Mouse (Mus musculus) neural tube, embryonic 15.5 days (tissue): Measurements from ENCODE around the gene Prokr1. TPM values are rescaled to one million over a fixed set of nuclear protein-coding genes. Genes with fewer than 3 reads are reported as not detected.

ENCODE experiments used
- ATAC-seq: fragments of 200-750 bp; cut with Nextera tagmentation; 2 replicates; pipeline ENCODE4 v1.8.0; 2017; ENCODE audit warnings: mild to moderate bottlenecking, moderate TSS enrichment, moderate library complexity; ENCODE audit not compliant: low FRiP score
- H3K27ac ChIP-seq: fragments of 300-500 bp; sonication (generic); replicated peaks from 2 replicates; pipeline ENCODE4 v1.5.1; 2015; ENCODE audit warnings: mild to moderate bottlenecking, inconsistent platforms
- H3K27me3 ChIP-seq: fragments of 300-500 bp; sonication (generic); replicated peaks from 2 replicates; pipeline ENCODE4 v1.6.1; 2015; ENCODE audit warnings: inconsistent platforms
- H3K36me3 ChIP-seq: fragments of 300-500 bp; sonication (generic); 2 replicates; pipeline ENCODE4 v1.6.1; 2015; ENCODE audit warnings: inconsistent platforms
- H3K4me1 ChIP-seq: fragments of 300-500 bp; sonication (generic); 2 replicates; pipeline ENCODE4 v1.6.1; 2015; ENCODE audit warnings: inconsistent platforms
- H3K4me2 ChIP-seq: fragments of 300-500 bp; sonication (generic); 2 replicates; pipeline ENCODE4 v1.6.1; 2015; ENCODE audit warnings: inconsistent platforms, mild to moderate bottlenecking, moderate library complexity
- H3K4me3 ChIP-seq: fragments of 300-500 bp; sonication (generic); replicated peaks from 2 replicates; pipeline ENCODE4 v1.5.1; 2015; ENCODE audit warnings: mild to moderate bottlenecking, inconsistent platforms
- H3K9ac ChIP-seq: fragments of 300-500 bp; sonication (generic); replicated peaks from 2 replicates; pipeline ENCODE4 v1.6.1; 2015; ENCODE audit warnings: mild to moderate bottlenecking, inconsistent platforms
- H3K9me3 ChIP-seq: fragments of 300-500 bp; sonication (generic); replicated peaks from 2 replicates; pipeline ENCODE4 v1.6.1; 2016; ENCODE audit warnings: inconsistent platforms
- WGBS: fragments of 180-500 bp; shearing (Covaris S2); methylation state at CpG from one replicate; pipeline ENCODE4 v1.1.7; 2015; ENCODE audit warnings: mixed read lengths; 5-methylcytosine and 5-hydroxymethylcytosine counted together
- polyA plus RNA-seq: library from polyadenylated mRNA; unstranded; fragments of >200 nt; fragmentation: Nextera tagmentation; extraction: Ambion mirVana; gene quantifications from 2 replicates; pipeline ENCODE4 v1.2.1, GENCODE M21; 2015

The Prokr1 gene
- polyA plus RNA-seq, 1 experiment from 2014 or later, result 3.9 TPM

GRCm38 (mm10) chr6:87536270-87536669 lies 54.3 kb downstream of the Prokr1 start:
- Histone ChIP-seq H3K9me3 (no peaks in the 10 kb centered on the region), H3K4me1 (no peaks in the 10 kb centered on the region), H3K27ac (no peak overlapping the region), H3K9ac (no peak overlapping the region), H3K36me3 (no peaks in the 10 kb centered on the region), H3K27me3 (no peaks in the 10 kb centered on the region), H3K4me3 (no peak overlapping the region), H3K4me2 (no peak overlapping the region)
- no peak for ATAC-seq
- WGBS, result 67% methylated on average over 8 of the region's 8 CpGs

DNA sequence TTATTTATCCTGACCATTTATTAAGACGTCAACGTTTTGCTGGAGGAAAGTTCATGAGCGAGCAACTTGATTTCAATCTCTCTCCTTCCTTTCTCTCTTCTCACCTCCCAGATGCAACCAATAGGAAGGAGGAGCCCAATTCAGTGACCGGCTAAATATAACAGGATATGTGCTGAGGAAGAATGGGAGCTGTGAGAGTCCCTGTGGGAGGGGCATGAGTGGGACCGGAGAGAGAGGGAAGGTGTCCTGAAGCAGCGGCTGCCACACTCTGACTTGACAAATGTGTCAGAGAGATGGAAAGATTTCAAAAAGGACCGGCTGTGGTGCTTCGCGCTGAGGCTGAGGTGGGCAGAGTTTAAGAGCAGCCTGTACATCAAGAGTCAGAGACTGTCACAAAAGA lies 54.9 kb downstream of the Prokr1 start:
- ATAC-seq, result no peak
- Histone ChIP-seq H3K27ac (no peak overlapping the region), H3K4me1 (no peaks in the 10 kb centered on the region), H3K9ac (no peak overlapping the region), H3K36me3 (no peaks in the 10 kb centered on the region), H3K4me3 (no peak overlapping the region), H3K4me2 (no peak overlapping the region), H3K9me3 (no peaks in the 10 kb centered on the region), H3K27me3 (no peaks in the 10 kb centered on the region)
- 76% methylated on average over 9 of the region's 9 CpGs for WGBS

DNA sequence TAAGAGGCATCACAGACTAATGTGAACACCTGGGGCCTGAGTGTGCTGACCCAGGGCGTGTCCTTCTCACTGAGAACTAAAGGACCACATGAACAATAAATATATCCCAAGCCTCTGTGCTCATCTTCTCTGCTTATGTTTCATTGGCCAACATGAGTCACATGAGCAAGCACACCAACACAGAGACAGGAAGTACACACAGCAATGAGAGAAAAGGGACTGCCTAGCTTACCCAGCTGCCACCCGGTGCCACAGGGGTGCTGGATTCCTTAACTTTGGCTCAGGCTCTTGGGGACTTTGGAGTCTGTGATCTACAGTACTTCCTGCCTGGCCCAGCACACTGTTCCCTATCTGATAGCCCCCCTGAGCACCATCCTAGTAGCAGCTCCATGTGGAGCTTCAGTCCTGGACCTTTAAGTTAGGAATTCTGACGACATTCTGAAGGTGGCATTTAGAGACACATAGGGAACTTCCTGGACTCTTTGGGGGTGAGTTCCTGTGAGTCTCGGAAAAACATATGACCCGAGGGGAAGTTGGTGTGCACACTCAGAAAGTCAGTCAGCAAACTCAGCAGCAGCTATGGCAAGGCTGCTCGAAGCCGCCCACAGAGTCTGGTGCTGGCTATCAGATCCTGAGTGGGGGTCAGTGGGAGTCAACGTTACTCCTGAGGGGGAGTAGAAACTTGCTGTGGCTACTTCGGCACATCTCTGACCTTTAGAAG lies 55.5 kb downstream of the Prokr1 start:
- Histone ChIP-seq H3K9me3 (no peaks in the 10 kb centered on the region), H3K4me2 (no peak overlapping the region), H3K27me3 (no peaks in the 10 kb centered on the region), H3K4me1 (no peaks in the 10 kb centered on the region), H3K9ac (no peak overlapping the region), H3K27ac (no peak overlapping the region), H3K36me3 (no peaks in the 10 kb centered on the region), H3K4me3 (no peak overlapping the region)
- WGBS, result 85% methylated on average over 9 of the region's 9 CpGs
- ATAC-seq, result no peak

DNA sequence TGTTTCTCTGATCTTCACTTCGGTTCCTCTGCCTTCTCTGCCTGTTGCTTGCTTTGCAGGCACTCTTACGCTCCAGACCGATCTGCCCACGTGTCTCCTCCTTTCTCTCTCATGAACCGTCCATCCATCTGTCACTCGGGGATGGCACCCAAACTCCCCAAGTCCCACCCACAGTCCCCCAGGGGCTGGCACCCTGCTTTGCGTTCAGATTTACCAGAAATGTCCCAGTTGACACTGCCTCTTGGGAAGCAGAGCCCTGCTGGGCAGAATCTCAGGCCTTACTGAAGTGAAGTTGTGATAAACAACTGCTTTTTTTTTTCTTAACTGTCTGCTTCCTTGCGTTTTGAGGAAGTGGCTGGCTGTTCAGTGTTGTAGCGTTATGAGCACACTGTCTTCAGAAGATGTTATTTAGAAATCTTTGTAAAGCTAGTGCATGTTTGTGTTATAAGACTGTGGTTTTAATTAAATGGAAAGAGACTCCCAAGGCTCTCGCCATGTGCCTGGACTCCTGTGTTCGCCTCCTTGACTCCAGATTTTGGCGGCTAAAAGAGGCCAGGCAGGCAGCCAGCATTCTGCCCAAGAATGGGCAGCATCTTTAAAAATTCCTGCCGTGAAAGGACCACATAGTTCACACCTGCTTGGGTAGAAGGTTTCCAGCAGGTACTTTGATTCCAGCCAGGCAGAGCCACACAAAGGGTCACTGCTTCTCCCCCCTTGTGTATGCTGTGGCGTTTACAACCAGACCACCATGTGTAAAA lies 57.4 kb downstream of the Prokr1 start, which contains the start of gene Arhgap25:
Gene Arhgap25 (minus strand): TSS at position 307 of the 758 bp plus-strand sequence.
- Histone ChIP-seq H3K27ac (no peak within 1 kb of the TSS), H3K4me3 (no peak within 1 kb of the TSS), H3K4me1 (no peaks in the 10 kb centered on the region), H3K9ac (no peak within 1 kb of the TSS), H3K27me3 (no peaks in the 10 kb centered on the region), H3K9me3 (no peaks in the 10 kb centered on the region), H3K4me2 (no peak within 1 kb of the TSS), H3K36me3 (no peaks in the 10 kb centered on the region)
- no peak for ATAC-seq
- 67% methylated on average over 14 of the region's 14 CpGs for WGBS

DNA sequence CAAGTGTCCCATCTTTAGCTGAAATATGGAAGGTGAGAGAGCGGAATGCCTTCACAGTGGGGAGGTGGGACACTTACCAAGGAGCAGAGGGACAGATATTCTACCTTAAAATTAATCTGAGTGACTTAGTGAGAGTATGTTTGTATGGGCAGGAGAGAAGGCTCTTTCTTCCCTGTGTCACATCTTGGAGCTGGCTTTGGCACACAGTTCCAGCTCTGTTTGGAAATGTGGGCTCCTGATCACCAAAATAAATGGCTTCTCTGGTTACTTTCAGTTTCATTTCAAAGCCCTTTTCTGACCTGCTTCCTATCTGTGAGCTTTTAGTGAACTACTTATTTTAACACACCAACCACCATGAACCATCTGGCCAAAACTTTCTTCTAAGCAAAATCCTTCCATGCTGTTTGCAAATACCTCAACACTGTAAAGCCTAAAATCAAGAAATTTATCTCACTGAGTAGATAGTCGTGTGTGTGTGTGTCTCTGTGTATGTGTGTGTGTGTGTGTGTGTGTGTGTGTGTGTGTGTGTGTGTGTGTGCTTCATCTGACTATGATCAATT lies 59.0 kb downstream of the Prokr1 start:
- H3K4me2 ChIP-seq, result no peak overlapping the region
- no peak overlapping the region for H3K27ac ChIP-seq
- no peaks in the 10 kb centered on the region for H3K27me3 ChIP-seq
- H3K9ac ChIP-seq, result no peak overlapping the region
- ATAC-seq, result no peak
- H3K4me3 ChIP-seq, result no peak overlapping the region
- no peaks in the 10 kb centered on the region for H3K36me3 ChIP-seq
- no peaks in the 10 kb centered on the region for H3K9me3 ChIP-seq
- H3K4me1 ChIP-seq, result no peaks in the 10 kb centered on the region
- WGBS, result 96% methylated on average over 2 of the region's 2 CpGs

DNA sequence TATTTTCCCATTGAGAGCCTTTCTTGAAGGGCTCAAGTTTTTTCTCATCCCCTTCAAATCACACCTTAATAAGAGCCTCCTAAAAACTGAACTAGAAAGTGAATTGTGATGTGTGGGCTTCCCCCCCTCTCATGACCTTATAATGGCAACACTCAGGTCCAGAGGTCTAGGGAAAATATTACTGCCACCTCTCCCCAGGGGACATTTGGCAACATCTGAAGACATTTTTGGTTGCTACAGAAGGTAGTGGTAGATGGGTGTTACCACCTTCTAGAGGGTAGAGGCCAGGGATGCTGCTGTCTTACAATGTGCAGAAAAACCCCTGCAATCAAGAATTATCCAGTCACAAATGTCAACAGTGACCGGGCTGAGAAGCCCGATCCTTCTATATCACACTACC lies 60.2 kb downstream of the Prokr1 start:
- no peaks in the 10 kb centered on the region for H3K4me1 ChIP-seq
- 84% methylated on average over 2 of the region's 2 CpGs for WGBS

More for the DNA sequence above, 60.2 kb downstream of the Prokr1 start:
- Histone ChIP-seq H3K27ac (no peak overlapping the region), H3K9me3 (no peaks in the 10 kb centered on the region), H3K4me3 (no peak overlapping the region), H3K27me3 (no peaks in the 10 kb centered on the region), H3K4me2 (no peak overlapping the region), H3K36me3 (no peaks in the 10 kb centered on the region), H3K9ac (no peak overlapping the region)
- ATAC-seq, result no peak

Other genes starting within 250 kb of the Prokr1 start
- gene Gkn1, start 239.8 kb downstream of the Prokr1 start, polyA plus RNA-seq, result not detected in 2 replicates
- gene Gkn2, start 217.4 kb downstream of the Prokr1 start, polyA plus RNA-seq, result not detected in 2 replicates
- gene Gkn3, start 201.8 kb downstream of the Prokr1 start, polyA plus RNA-seq, result 0.42 and 0.57 TPM in 2 replicates
- not detected in 2 replicates for gene Bmp10, start 161.7 kb downstream of the Prokr1 start, polyA plus RNA-seq
- 3.6 and 6.3 TPM in 2 replicates for gene Arhgap25, start 57.5 kb downstream of the Prokr1 start, polyA plus RNA-seq
- gene Aplf, start 81.5 kb upstream of the Prokr1 start, polyA plus RNA-seq, result 9.0 and 10.7 TPM in 2 replicates
- 4.9 and 6.2 TPM in 2 replicates for gene Efcc1, start 140.1 kb upstream of the Prokr1 start, polyA plus RNA-seq
- 0.56 and 0.65 TPM in 2 replicates for gene Gp9, start 187.3 kb upstream of the Prokr1 start, polyA plus RNA-seq
- gene Rab43, start 221.4 kb upstream of the Prokr1 start, polyA plus RNA-seq, result 11.5 and 12.5 TPM in 2 replicates
- 1.5 and 2.1 TPM in 2 replicates for gene Gm45140, start 245.1 kb upstream of the Prokr1 start, polyA plus RNA-seq
- 22.6 and 30.8 TPM in 2 replicates for gene Isy1, start 248.1 kb upstream of the Prokr1 start, polyA plus RNA-seq